Mouse (Mus musculus): ENCODE results near the gene Fndc7. TPM values are rescaled to one million over a fixed set of nuclear protein-coding genes. Genes with fewer than 3 reads are reported as not detected.
A peak's percentile ranks its signal among the peaks of the same experiment; 100 is the strongest.

The Fndc7 gene
- polyA plus RNA-seq, 2 experiments = 0.23 to 0.35 TPM

DNA sequence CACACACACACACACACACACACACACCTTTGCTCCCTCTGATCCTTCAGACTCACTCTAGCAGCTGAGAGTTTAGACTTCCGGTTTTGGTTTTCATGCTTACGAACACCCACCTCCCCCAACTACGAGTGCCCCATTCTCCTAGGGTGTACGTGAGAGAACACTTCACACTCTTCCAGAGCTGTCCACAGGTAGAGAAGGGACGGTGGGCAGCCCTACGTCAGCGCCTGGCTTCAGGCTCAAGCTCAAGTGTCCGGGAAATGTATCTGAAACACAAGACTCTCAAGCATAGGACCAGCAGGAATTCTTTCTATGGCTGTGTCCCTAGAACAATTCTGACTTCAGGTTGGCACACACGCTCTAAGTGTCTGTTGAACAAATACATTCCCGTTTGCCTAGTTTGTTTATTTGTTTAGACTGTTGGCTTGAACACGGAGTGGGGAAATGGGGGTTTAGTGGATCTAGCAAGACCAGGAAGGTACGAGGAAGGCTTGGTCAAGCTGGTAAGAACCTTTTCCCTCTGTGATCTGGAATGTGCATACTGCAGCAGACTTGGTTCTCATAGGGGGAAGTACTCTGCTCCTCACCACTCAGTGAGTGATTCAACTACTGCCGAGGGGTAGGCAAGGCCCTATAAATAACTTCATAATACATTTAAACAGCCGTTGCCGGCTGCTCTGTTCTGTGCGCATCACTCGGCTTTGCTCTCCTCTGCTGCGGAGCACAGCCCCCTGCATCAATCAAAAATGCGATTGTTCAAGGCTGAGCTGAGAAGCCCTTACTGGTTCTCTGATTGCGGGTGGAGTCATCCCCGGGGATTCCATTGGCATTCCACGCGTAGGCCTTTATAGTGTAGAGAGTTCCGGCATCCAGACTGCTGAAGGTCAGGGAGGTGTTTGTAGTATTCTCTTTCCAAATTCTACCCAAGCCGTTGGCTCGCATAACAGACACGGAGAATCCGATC is 9.0 kb downstream of the Fndc7 start:
- no peak overlapping the region for H3K9ac ChIP-seq (ENCODE audit: low read depth, low read length, severe bottlenecking)
- H3K27ac ChIP-seq (replicated peaks; ENCODE audit: low read depth, low read length) = peak overlapping the region; percentile 38
- no peaks in the 10 kb centered on the region for H3K36me3 ChIP-seq (ENCODE audit: control insufficient read depth, insufficient read depth, low read length)
- peaks cover 18% of the 10 kb centered on the region; the same call in 1 of the 2 replicates for H3K4me1 ChIP-seq (ENCODE audit: control insufficient read depth, insufficient read depth, low read length)
- no peak overlapping the region for H3K4me3 ChIP-seq (replicated peaks; ENCODE audit: low read length)
- H3K4me2 ChIP-seq (replicated peaks; ENCODE audit: low read depth, low read length, severe bottlenecking) = 0 out of 2 replicates have a peak overlapping the region, but pooled peaks have one; percentile 15
- DNase-seq (ENCODE audit: low spot score) (peak; percentile 68), ATAC-seq (ENCODE audit: low FRiP score, low read depth) (peak; percentile 88)
- no peaks in the 10 kb centered on the region for H3K27me3 ChIP-seq (ENCODE audit: control insufficient read depth, insufficient read depth, low read length)
- no peaks in the 10 kb centered on the region for H3K9me3 ChIP-seq (ENCODE audit: control insufficient read depth, low read length)
- 50% methylated on average over 28 of the region's 28 CpGs for WGBS
- TF ChIP-seq POLR2A (IDR thresholded peaks at IDR 0.05; ENCODE audit: borderline replicate concordance, extremely low read depth, insufficient read depth, insufficient read length) = no peak

DNA sequence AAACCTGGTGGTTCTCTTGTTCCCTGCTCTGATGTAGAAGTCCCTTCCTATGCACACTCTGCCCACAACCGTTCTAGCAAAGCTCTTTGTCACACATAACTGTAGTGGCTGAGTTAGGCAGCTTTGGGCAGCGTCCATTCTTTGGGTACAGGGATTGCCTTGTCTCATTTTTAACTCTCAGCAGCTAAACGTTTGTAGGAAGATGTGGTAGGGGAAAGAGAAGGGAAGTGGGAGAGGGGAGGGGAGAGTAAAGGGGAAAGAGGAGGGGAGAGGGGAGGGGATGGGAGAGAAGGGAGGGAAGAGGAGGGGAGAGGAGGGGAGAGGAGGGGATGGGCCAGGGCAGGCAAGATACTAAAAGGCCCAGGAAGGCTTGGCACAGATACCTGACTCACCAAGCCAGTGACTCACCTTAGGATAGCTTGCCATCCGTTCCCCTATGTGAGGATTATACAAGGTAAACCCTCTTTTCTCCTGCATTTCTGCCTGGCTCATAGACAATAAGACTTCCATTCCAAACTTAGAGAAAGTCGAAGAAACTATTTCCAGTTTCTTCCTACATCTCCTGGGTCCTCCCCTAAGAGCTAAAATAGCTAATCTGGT is 9.9 kb downstream of the Fndc7 start:
- Histone ChIP-seq H3K4me2 (replicated peaks; ENCODE audit: low read depth, low read length, severe bottlenecking) (no peak overlapping the region), H3K36me3 (ENCODE audit: control insufficient read depth, insufficient read depth, low read length) (no peaks in the 10 kb centered on the region), H3K4me1 (ENCODE audit: control insufficient read depth, insufficient read depth, low read length) (peaks cover 18% of the 10 kb centered on the region; the same call in 1 of the 2 replicates), H3K4me3 (replicated peaks; ENCODE audit: low read length) (no peak overlapping the region), H3K9me3 (ENCODE audit: control insufficient read depth, low read length) (no peaks in the 10 kb centered on the region), H3K27ac (replicated peaks; ENCODE audit: low read depth, low read length) (0 out of 2 replicates have a peak overlapping the region, but pooled peaks have one; percentile 22), H3K27me3 (ENCODE audit: control insufficient read depth, insufficient read depth, low read length) (no peaks in the 10 kb centered on the region), H3K9ac (ENCODE audit: low read depth, low read length, severe bottlenecking) (no peak overlapping the region)
- no peak for TF ChIP-seq POLR2A (IDR thresholded peaks at IDR 0.05; ENCODE audit: borderline replicate concordance, extremely low read depth, insufficient read depth, insufficient read length)
- DNase-seq (ENCODE audit: low spot score) (no peak), ATAC-seq (ENCODE audit: low FRiP score, low read depth) (no peak)
- 67% methylated on average over 5 of the region's 5 CpGs for WGBS

DNA sequence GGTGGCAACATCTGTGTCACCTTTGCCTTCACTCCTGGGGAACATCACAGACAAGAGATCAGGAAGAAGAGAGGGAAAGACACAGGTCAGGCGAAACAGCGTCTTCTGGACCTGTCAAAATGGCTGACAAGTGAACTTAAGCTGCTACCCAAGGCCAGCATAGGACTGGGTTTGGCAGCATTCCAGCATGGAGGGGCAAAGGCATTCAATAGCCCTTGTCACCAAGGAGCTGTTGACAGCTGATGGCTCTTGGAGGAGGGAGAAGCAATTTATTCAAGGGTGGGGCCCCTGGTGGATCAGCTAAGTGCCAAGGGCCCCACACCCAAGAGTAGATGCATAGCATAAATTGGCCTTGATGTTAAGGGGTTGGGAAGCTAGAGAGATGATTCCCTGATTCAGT is 10.7 kb downstream of the Fndc7 start:
- 82% methylated on average over 2 of the region's 2 CpGs for WGBS
- no peak for ATAC-seq (ENCODE audit: low FRiP score, low read depth)
- H3K4me3 ChIP-seq (replicated peaks; ENCODE audit: low read length) = no peak overlapping the region

DNA sequence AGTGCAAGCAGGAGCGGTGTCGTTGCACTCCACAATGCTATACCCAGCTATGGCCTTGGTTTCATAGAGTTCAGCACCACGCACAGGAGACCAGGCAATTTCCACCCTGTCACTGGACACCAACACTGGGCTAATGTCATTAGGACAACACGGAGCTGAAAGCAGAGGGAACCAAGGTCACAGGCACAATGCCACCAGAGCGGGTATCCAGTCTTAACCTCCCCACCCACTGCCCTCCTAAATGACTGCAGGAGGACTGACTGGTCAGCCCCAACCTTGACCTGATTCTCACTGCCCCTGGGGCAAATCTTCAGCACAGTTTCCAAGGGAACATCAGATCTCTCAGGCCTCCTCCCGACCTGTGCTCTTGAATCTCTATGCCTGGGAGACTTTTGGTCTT is 19.2 kb downstream of the Fndc7 start:
- H3K4me2 ChIP-seq (replicated peaks; ENCODE audit: low read depth, low read length, severe bottlenecking) = no peak overlapping the region
- no peaks in the 10 kb centered on the region for H3K27me3 ChIP-seq (ENCODE audit: control insufficient read depth, insufficient read depth, low read length)
- WGBS = 82% methylated on average over 6 of the region's 6 CpGs
- no peaks in the 10 kb centered on the region for H3K4me1 ChIP-seq (ENCODE audit: control insufficient read depth, insufficient read depth, low read length)
- no peak overlapping the region for H3K9ac ChIP-seq (ENCODE audit: low read depth, low read length, severe bottlenecking)
- ATAC-seq (ENCODE audit: low FRiP score, low read depth) = no peak
- DNase-seq (ENCODE audit: low spot score) = no peak
- H3K4me3 ChIP-seq (replicated peaks; ENCODE audit: low read length) = no peak overlapping the region
- TF ChIP-seq POLR2A (IDR thresholded peaks at IDR 0.05; ENCODE audit: borderline replicate concordance, extremely low read depth, insufficient read depth, insufficient read length) = no peak
- no peaks in the 10 kb centered on the region for H3K36me3 ChIP-seq (ENCODE audit: control insufficient read depth, insufficient read depth, low read length)
- H3K27ac ChIP-seq (replicated peaks; ENCODE audit: low read depth, low read length) = no peak overlapping the region
- no peaks in the 10 kb centered on the region for H3K9me3 ChIP-seq (ENCODE audit: control insufficient read depth, low read length)

More for the DNA sequence above, 10.7 kb downstream of the Fndc7 start:
- no peak for DNase-seq (ENCODE audit: low spot score)
- Histone ChIP-seq H3K4me2 (replicated peaks; ENCODE audit: low read depth, low read length, severe bottlenecking) (no peak overlapping the region), H3K4me1 (ENCODE audit: control insufficient read depth, insufficient read depth, low read length) (peaks cover 18% of the 10 kb centered on the region; the same call in 1 of the 2 replicates), H3K27ac (replicated peaks; ENCODE audit: low read depth, low read length) (no peak overlapping the region), H3K9ac (ENCODE audit: low read depth, low read length, severe bottlenecking) (no peak overlapping the region), H3K36me3 (ENCODE audit: control insufficient read depth, insufficient read depth, low read length) (no peaks in the 10 kb centered on the region), H3K9me3 (ENCODE audit: control insufficient read depth, low read length) (no peaks in the 10 kb centered on the region), H3K27me3 (ENCODE audit: control insufficient read depth, insufficient read depth, low read length) (no peaks in the 10 kb centered on the region)
- no peak for TF ChIP-seq POLR2A (IDR thresholded peaks at IDR 0.05; ENCODE audit: borderline replicate concordance, extremely low read depth, insufficient read depth, insufficient read length)

DNA sequence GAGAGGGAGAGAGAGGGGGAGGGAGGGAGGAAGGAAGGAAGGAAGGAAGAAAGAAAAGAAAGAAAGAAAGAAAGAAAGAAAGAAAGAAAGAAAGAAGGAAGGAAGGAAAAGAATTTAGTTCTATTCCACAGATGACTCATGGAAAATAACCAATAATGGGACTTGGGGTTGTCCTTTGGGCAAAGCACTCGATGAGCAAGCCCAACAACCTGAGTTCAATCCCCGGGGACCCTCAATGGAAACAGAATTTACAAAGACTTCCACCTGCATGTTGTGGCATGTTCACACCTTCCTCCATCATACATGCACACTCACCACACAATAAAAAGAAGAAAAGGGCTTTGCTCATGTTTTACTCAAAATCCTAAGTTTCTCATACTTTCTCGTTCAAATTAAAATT is 22.4 kb downstream of the Fndc7 start:
- Histone ChIP-seq H3K9ac (ENCODE audit: low read depth, low read length, severe bottlenecking) (no peak overlapping the region), H3K4me2 (replicated peaks; ENCODE audit: low read depth, low read length, severe bottlenecking) (no peak overlapping the region), H3K4me1 (ENCODE audit: control insufficient read depth, insufficient read depth, low read length) (no peaks in the 10 kb centered on the region), H3K27ac (replicated peaks; ENCODE audit: low read depth, low read length) (no peak overlapping the region), H3K9me3 (ENCODE audit: control insufficient read depth, low read length) (no peaks in the 10 kb centered on the region), H3K36me3 (ENCODE audit: control insufficient read depth, insufficient read depth, low read length) (no peaks in the 10 kb centered on the region), H3K27me3 (ENCODE audit: control insufficient read depth, insufficient read depth, low read length) (no peaks in the 10 kb centered on the region), H3K4me3 (replicated peaks; ENCODE audit: low read length) (no peak overlapping the region)
- ATAC-seq (ENCODE audit: low FRiP score, low read depth) (no peak), DNase-seq (ENCODE audit: low spot score) (no peak)
- TF ChIP-seq POLR2A (IDR thresholded peaks at IDR 0.05; ENCODE audit: borderline replicate concordance, extremely low read depth, insufficient read depth, insufficient read length) = no peak
- WGBS = 84% methylated on average over 3 of the region's 3 CpGs
